ENCODE assay signal across 19 mouse cellular contexts in the genomic region with DNA sequence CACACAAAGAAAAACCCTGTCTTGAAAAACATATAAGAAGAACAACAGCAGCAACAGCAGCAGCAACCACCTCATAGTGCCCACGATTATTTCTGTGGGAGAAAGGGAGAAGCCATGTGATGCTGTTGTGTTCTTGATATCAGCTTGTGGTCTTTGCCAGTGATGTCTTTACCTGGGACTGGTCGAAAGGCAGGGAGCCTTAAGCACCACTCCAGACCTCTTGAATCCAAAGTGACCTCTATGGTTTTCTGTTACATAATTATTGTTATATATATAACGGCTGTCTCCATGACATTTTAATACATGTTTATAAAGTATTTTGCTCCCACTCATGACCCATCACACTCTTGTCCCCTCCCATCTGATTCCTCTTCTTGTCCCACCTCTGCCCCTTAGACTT.
"Had no signal": no experiment of that assay in that cellular context is flagged by ENCODE, and none has a peak within 500 bp of the region (broad histone marks: within the 10 kb centered on the region; RNA-seq: fewer than 3 reads in every experiment).

No protein-coding gene starts in this region.

- DNase-seq: gastrocnemius, postnatal 14 days; heart, adult 18-20 months; heart, postnatal 10 days; heart, postnatal 4 days; kidney, adult 18-20 months; kidney, adult 8-10 months; kidney, postnatal 10 days; kidney, postnatal 25 days; kidney, postnatal 4 days; liver had no signal

- H3K27ac ChIP-seq: heart, embryonic 10.5 days; hindbrain, embryonic 10.5 days; hindbrain, embryonic 12.5 days; hindbrain, embryonic 14.5 days; intestine, embryonic 15.5 days; left cerebral cortex, adult 2 months; limb, embryonic 10.5 days; limb, embryonic 12.5 days had no signal

- H3K4me1 ChIP-seq: hindbrain, embryonic 12.5 days; limb, embryonic 12.5 days had no signal

- H3K4me3 ChIP-seq: heart, embryonic 10.5 days; heart, embryonic 12.5 days; hindbrain, embryonic 10.5 days; hindbrain, embryonic 12.5 days; intestine, embryonic 15.5 days; left cerebral cortex, adult 2 months; limb, embryonic 10.5 days; limb, embryonic 12.5 days had no signal
